ENCODE assay signal across 30 mouse cellular contexts in the genomic region with DNA sequence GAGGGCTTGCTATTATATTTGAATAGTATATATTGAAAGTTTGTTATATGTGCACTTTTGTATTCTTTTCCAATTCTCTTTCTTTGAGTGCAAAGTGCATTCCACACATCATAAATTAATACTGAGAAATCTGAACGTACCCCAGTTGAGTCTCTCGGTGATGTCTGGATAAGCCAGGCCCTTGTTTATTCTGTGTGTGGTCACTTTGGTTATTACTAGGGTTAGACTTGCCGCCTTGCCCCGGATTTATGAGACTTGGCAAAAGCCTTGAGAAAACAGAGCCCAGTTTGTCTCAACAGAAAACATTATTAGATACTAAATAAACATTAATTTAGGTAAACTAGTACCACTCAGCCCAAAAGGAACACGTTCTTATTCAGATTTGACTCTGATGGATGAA. TPM values are rescaled to one million over a fixed set of nuclear protein-coding genes. Genes with fewer than 3 reads are reported as not detected.
"Had no signal": no experiment of that assay in that cellular context is flagged by ENCODE, and none has a peak within 500 bp of the region (broad histone marks: within the 10 kb centered on the region; RNA-seq: fewer than 3 reads in every experiment).

No protein-coding gene starts in this region.

- H3K27me3 ChIP-seq: limb, embryonic 12.5 days; limb, embryonic 13.5 days; limb, embryonic 15.5 days; liver, embryonic 12.5 days; liver, embryonic 13.5 days; liver, embryonic 15.5 days; lung, embryonic 15.5 days; megakaryocyte, embryonic 14.5 days; midbrain, embryonic 12.5 days; midbrain, embryonic 13.5 days; midbrain, embryonic 15.5 days; neural tube, embryonic 12.5 days had no signal

- H3K4me1 ChIP-seq: limb, embryonic 13.5 days; limb, embryonic 15.5 days; liver, embryonic 12.5 days; liver, embryonic 13.5 days; liver, embryonic 15.5 days; lung, embryonic 15.5 days; megakaryocyte, embryonic 14.5 days; midbrain, embryonic 10.5 days; midbrain, embryonic 12.5 days; midbrain, embryonic 13.5 days; midbrain, embryonic 15.5 days; neural tube, embryonic 12.5 days had no signal

- H3K27ac ChIP-seq: left cerebral cortex, adult 2 months; limb, embryonic 12.5 days; limb, embryonic 13.5 days; limb, embryonic 15.5 days; liver, embryonic 12.5 days; liver, embryonic 13.5 days; liver, embryonic 14.5 days; liver, embryonic 15.5 days; lung, embryonic 15.5 days; macrophage; midbrain, embryonic 10.5 days; midbrain, embryonic 12.5 days; midbrain, embryonic 13.5 days; midbrain, embryonic 15.5 days; neural tube, embryonic 12.5 days had no signal

- H3K4me2 ChIP-seq: limb, embryonic 12.5 days; limb, embryonic 13.5 days; limb, embryonic 15.5 days; liver, embryonic 11.5 days; liver, embryonic 12.5 days; liver, embryonic 13.5 days; liver, embryonic 15.5 days; lung, embryonic 15.5 days; midbrain, embryonic 11.5 days; midbrain, embryonic 12.5 days; midbrain, embryonic 13.5 days; midbrain, embryonic 15.5 days; neural tube, embryonic 12.5 days had no signal

- H3K36me3 ChIP-seq: limb, embryonic 12.5 days; limb, embryonic 13.5 days; limb, embryonic 15.5 days; liver, embryonic 12.5 days; liver, embryonic 13.5 days; liver, embryonic 15.5 days; lung, embryonic 15.5 days; midbrain, embryonic 10.5 days; midbrain, embryonic 12.5 days; midbrain, embryonic 13.5 days; midbrain, embryonic 15.5 days; neural tube, embryonic 12.5 days had no signal

- H3K9ac ChIP-seq: limb, embryonic 12.5 days; limb, embryonic 13.5 days; limb, embryonic 15.5 days; liver, embryonic 12.5 days; liver, embryonic 13.5 days; liver, embryonic 14.5 days; liver, embryonic 15.5 days; liver, postnatal 0 days; lung, embryonic 15.5 days; midbrain, embryonic 12.5 days; midbrain, embryonic 13.5 days; midbrain, embryonic 15.5 days; neural tube, embryonic 12.5 days had no signal

- H3K9me3 ChIP-seq: limb, embryonic 12.5 days; limb, embryonic 13.5 days; limb, embryonic 15.5 days; liver, embryonic 12.5 days; liver, embryonic 13.5 days; liver, embryonic 15.5 days; lung, embryonic 15.5 days; megakaryocyte, embryonic 14.5 days; midbrain, embryonic 10.5 days; midbrain, embryonic 12.5 days; midbrain, embryonic 13.5 days; midbrain, embryonic 15.5 days; neural tube, embryonic 12.5 days had no signal

- H3K4me3 ChIP-seq: left cerebral cortex, adult 2 months; limb, embryonic 12.5 days; limb, embryonic 13.5 days; limb, embryonic 15.5 days; liver, embryonic 12.5 days; liver, embryonic 13.5 days; liver, embryonic 15.5 days; lung, embryonic 15.5 days; megakaryocyte, embryonic 14.5 days; midbrain, embryonic 10.5 days; midbrain, embryonic 12.5 days; midbrain, embryonic 13.5 days; midbrain, embryonic 15.5 days; myocyte; neural tube, embryonic 12.5 days had no signal

- DNase-seq: left cerebral cortex, postnatal 4 days; liver; liver, embryonic 13.5 days; liver, postnatal 0 days; lung, adult 18-20 months; lung, postnatal 10 days; lung, postnatal 14 days; lung, postnatal 36 days; lung, postnatal 4 days; midbrain, embryonic 14.5 days had no signal

- ATAC-seq: liver, embryonic 12.5 days; liver, postnatal 0 days; lung, postnatal 0 days; midbrain, embryonic 13.5 days; midbrain, embryonic 15.5 days; midbrain, embryonic 16.5 days had no signal

RNA-seq across cellular contexts. Expression of a gene that starts 40.1 kb away (rescaled TPM):
- polyA plus RNA-seq: macrophage had no signal
